Comparison of ENCODE assay signal across 8 mouse cellular contexts in the genomic region with DNA sequence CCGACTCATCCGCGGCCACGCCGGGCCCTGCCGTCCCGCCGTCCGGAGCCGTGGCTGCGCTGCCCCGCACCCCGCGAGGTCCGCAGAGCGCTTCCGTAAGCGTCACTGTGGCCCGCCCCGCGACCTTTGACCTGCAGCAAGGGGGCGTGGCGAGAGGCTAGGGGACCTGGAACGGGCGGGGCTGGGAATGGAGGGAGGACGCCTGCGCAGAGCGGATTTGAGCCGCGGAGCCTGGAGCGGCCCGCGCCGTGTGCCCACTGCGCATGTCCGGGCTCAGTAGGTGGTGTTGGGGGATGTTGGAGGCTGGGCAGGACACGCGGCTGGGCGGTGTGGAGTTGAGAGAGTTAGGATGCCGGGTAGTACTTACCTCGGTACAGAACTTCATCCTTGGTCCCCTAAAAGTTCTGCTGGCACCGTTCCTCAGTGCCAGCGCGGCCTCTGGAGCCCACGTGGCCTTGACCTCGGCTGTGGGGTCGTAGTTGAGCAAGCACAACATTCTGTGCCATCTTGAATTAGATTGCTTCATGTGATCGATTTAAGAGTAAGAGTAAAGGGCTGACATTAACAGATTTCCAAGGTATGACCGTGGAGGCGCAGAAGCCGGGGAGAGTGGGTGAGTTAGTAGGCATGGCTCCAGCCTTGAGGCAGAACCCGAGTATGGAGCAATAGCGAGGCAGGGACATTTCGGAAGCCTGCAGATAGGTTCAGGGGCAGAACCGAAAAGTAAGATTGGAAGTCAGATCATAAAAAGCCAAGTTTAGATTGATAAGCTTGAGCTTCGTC. TPM values are rescaled to one million over a fixed set of nuclear protein-coding genes. Genes with fewer than 3 reads are reported as not detected.
DNase-seq lines count a peak whose midpoint lies in the region; ATAC-seq and TF ChIP-seq lines count a peak whose summit lies in the region.

A gene (minus strand): TSS at position 93 of the 783 bp plus-strand sequence.

- H3K4me2 ChIP-seq in kidney, embryonic 14.5 days (replicated peaks; ENCODE audit: low read depth, low read length) = peak within 1 kb of the TSS; percentile 87
- peak within 1 kb of the TSS; percentile 79 for H3K4me2 ChIP-seq in limb, embryonic 15.5 days

- no peak for TF ChIP-seq CTCF in bone marrow macrophage, adult 2 months (IDR thresholded peaks at IDR 0.05; ENCODE audit: low read depth, low read length)
- no peak for TF ChIP-seq CTCF in embryonic fibroblast, embryonic 13.5 days (IDR thresholded peaks at IDR 0.05; ENCODE audit: borderline replicate concordance, insufficient read depth, low read length)

- H3K36me3 ChIP-seq in kidney, embryonic 14.5 days (ENCODE audit: control insufficient read depth, insufficient read depth, low read length) = peaks cover 7% of the 10 kb centered on the region; the same call in 1 of the 2 replicates
- H3K36me3 ChIP-seq in limb, embryonic 15.5 days = peaks cover 8% of the 10 kb centered on the region

- no peaks in the 10 kb centered on the region for H3K9me3 ChIP-seq in kidney, embryonic 14.5 days (ENCODE audit: control insufficient read depth, low read length)
- no peaks in the 10 kb centered on the region for H3K9me3 ChIP-seq in limb, embryonic 15.5 days

- ATAC-seq in kidney, embryonic 14.5 days (ENCODE audit: low FRiP score, low TSS enrichment) = peak; percentile 99
- ATAC-seq in limb, embryonic 15.5 days (ENCODE audit: insufficient number of reproducible peaks, low FRiP score, low TSS enrichment, low read depth) = peak; percentile 99

- DNase-seq in A20 (ENCODE audit: low read depth, low spot score) = peak; percentile 98
- peak; percentile 96 to 97 for DNase-seq in heart, adult 9 months (ENCODE audit: low spot score in 2 of 2)
- DNase-seq in monocyte, adult 2 months (ENCODE audit: low read depth in 1 of 2, low spot score in 2 of 2) = peak; percentile 88 to 97
- peak; percentile 96 for DNase-seq in spleen, postnatal 36 days (ENCODE audit: low spot score in 2 of 2)

- WGBS in kidney, embryonic 14.5 days = 6% methylated on average over 54 of the region's 56 CpGs
- WGBS in limb, embryonic 15.5 days = 5% methylated on average over 56 of the region's 56 CpGs

- no peaks in the 10 kb centered on the region for H3K27me3 ChIP-seq in kidney, embryonic 14.5 days (ENCODE audit: control insufficient read depth, insufficient read depth, low read length)
- no peaks in the 10 kb centered on the region for H3K27me3 ChIP-seq in limb, embryonic 15.5 days

- TF ChIP-seq POLR2A in bone marrow macrophage, adult 2 months (IDR thresholded peaks at IDR 0.05; ENCODE audit: borderline replicate concordance, low read depth, low read length) = no peak
- peak; percentile 93 for TF ChIP-seq POLR2A in embryonic fibroblast, embryonic 13.5 days (IDR thresholded peaks at IDR 0.05; ENCODE audit: low read depth, low read length)

- peaks cover 27% of the 10 kb centered on the region for H3K4me1 ChIP-seq in bone marrow macrophage, adult 2 months (ENCODE audit: control insufficient read depth, insufficient read depth, low read length)
- H3K4me1 ChIP-seq in embryonic fibroblast, embryonic 13.5 days (ENCODE audit: control insufficient read depth, insufficient read depth, low read length) = peaks cover 6% of the 10 kb centered on the region
- H3K4me1 ChIP-seq in kidney, embryonic 14.5 days (ENCODE audit: control insufficient read depth, insufficient read depth, low read length) = peaks cover 14% of the 10 kb centered on the region
- H3K4me1 ChIP-seq in limb, embryonic 15.5 days = peaks cover 17% of the 10 kb centered on the region

- peak within 1 kb of the TSS; percentile 88 for H3K9ac ChIP-seq in kidney, embryonic 14.5 days (ENCODE audit: low read depth, low read length)
- peak within 1 kb of the TSS; percentile 89 for H3K9ac ChIP-seq in limb, embryonic 15.5 days

- peak within 1 kb of the TSS; percentile 69 for H3K27ac ChIP-seq in bone marrow macrophage, adult 2 months (ENCODE audit: insufficient read depth, low read depth, low read length)
- peak within 1 kb of the TSS; percentile 49 for H3K27ac ChIP-seq in embryonic fibroblast, embryonic 13.5 days (ENCODE audit: insufficient read depth, low read length)
- peak within 1 kb of the TSS; percentile 30; the same call in 1 of the 2 replicates for H3K27ac ChIP-seq in kidney, embryonic 14.5 days (ENCODE audit: low read depth, low read length)
- peak within 1 kb of the TSS; percentile 75 for H3K27ac ChIP-seq in limb, embryonic 15.5 days

- peak within 1 kb of the TSS; percentile 92 for H3K4me3 ChIP-seq in bone marrow macrophage, adult 2 months (ENCODE audit: insufficient read depth, low read length)
- H3K4me3 ChIP-seq in embryonic fibroblast, embryonic 13.5 days (ENCODE audit: insufficient read depth, low read length) = peak within 1 kb of the TSS; percentile 92
- H3K4me3 ChIP-seq in kidney, embryonic 14.5 days (ENCODE audit: low read length) = peak within 1 kb of the TSS; percentile 78
- peak within 1 kb of the TSS; percentile 96 for H3K4me3 ChIP-seq in limb, embryonic 15.5 days

RNA-seq across cellular contexts. Expression of the gene that starts here (rescaled TPM):
- polyA plus RNA-seq in bone marrow macrophage, adult 2 months (2012; ENCODE audit: insufficient read depth, insufficient read length, missing spikeins) = 98.6 and 100 TPM in 2 replicates
- 23.3 and 25.3 TPM in 2 replicates for polyA plus RNA-seq in embryonic fibroblast, embryonic 13.5 days (2011; ENCODE audit: insufficient read length, low read depth, missing spikeins)
- polyA plus RNA-seq in kidney, embryonic 14.5 days (2014; fragmentation: Nextera tagmentation; extraction: Ambion mirVana) = 38.5 and 41.3 TPM in 2 replicates
- polyA plus RNA-seq in limb, embryonic 15.5 days (2015; fragmentation: Nextera tagmentation; extraction: Ambion mirVana) = 25.5 and 32.5 TPM in 2 replicates

Comparison
In these comparisons a context has a peak if more than half of its experiments do, and no peak if none do; other contexts are left out.
1. Peak in every context shown above with its lines: DNase-seq, ATAC-seq, H3K4me3 ChIP-seq and H3K27ac ChIP-seq.